Mouse (Mus musculus): ENCODE data around the gene Gm20388.

- TF ChIP-seq CTCF (conservative IDR thresholded peaks at IDR 0.05; ENCODE audit: insufficient read depth, insufficient read length, low read depth, low read length) (no peak), POLR2A (IDR thresholded peaks at IDR 0.05; ENCODE audit: low read depth, low read length) (no peak)
These were observed 997.0 kb downstream of the Gm20388 start for GRCm38 (mm10) chr8:120907671-120908070.

All from kidney, adult 2 months (tissue).